Mouse (Mus musculus) WW6 (cell line): Measurements from ENCODE around the gene Olfr1133.
"Not testable (repeated sequence)": the region's sequence is repeated elsewhere in the genome, so short reads cannot be mapped to it uniquely, and the experiment has no call there.

ENCODE experiments used
- DNase-seq: peaks from one replicate; pipeline ENCODE4 v3.0.0-alpha.2; 2013; ENCODE audit warnings: low read depth, low spot score

The Olfr1133 gene

GRCm38 (mm10) chr2:87647274-87647673 is at the start of gene Olfr1133:
Gene Olfr1133, minus strand, starts transcription at chr2:87647374.
- no peak for DNase-seq

DNA sequence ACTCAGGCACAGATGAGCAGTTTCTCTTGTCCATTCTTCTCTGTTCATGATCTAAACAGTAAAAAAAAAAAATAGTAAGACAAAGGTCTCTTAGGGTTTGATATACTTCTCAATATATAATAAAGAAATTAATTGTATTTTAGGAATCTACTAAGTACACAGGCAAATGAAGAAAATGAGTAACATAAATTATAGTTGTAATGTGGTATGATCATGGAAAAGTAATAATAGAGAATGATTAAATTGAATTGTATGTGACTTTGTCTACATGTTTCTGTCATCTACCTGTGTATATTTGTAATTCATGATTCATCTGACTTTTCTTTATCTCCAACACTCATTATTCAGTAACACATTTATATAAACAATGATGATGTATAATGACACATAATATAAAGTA is 46.7 kb upstream of the Olfr1133 start, which contains the start of gene Olfr1136:
Olfr1136 (minus strand) TSS at position 101 of the 400 bp plus-strand sequence.
- no peak for DNase-seq

GRCm38 (mm10) chr2:87673564-87673963 is 26.4 kb upstream of the Olfr1133 start, which contains the start of gene Olfr1135:
Gene Olfr1135, minus strand, starts transcription at chr2:87673664.
- no peak for DNase-seq

- no peak for DNase-seq
Observed at GRCm38 (mm10) chr2:87658360-87658759, 11.2 kb upstream of the Olfr1133 start, which contains the start of gene Olfr1134. Gene Olfr1134, minus strand, starts transcription at chr2:87658460.

GRCm38 (mm10) chr2:87642441-87642840 is 4.7 kb downstream of the Olfr1133 start:
- no peak for DNase-seq

DNA sequence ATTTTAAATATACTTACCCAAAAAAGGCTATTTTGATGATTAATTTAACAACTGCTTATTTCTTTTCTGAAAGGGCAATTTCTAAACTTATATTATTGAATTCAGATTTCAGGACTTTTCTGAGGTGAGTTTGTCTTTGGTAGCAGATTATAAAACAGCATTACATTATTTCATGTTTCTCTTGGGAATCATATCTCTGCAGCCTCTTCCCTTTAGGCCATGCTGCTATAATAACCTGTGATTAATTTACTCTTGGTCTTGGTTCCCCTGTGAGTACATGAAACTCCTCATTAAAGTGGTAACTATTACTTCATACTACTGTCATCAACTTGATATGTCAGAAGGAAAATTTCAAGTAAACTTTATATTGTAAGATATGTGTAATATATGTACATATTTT is 9.7 kb downstream of the Olfr1133 start, which contains the start of gene Olfr1132:
Olfr1132 (minus strand) TSS at position 101 of the 400 bp plus-strand sequence.
- no peak for DNase-seq

GRCm38 (mm10) chr2:87626804-87627203 is 20.4 kb downstream of the Olfr1133 start, which contains the start of gene Olfr1131:
Gene Olfr1131, plus strand, starts transcription at chr2:87627104.
- no peak for DNase-seq

GRCm38 (mm10) chr2:87605912-87606311 is 41.3 kb downstream of the Olfr1133 start, which contains the start of gene Olfr1130:
Gene Olfr1130, plus strand, starts transcription at chr2:87606212.
- not testable (repeated sequence) for DNase-seq
